Mouse (Mus musculus) megakaryocyte, embryonic 14.5 days (primary cell): Measurements from ENCODE around the gene Gm11027.

ENCODE experiments used
- FLI1 ChIP-seq: IDR thresholded peaks from 2 replicates; pipeline ENCODE4 v1.6.1; 2012; ENCODE audit warnings: low read length, inconsistent platforms, mixed read lengths
- GATA1 ChIP-seq: IDR thresholded peaks from 3 replicates; pipeline ENCODE4 v1.6.1; 2012; ENCODE audit warnings: mixed read lengths, low read length, inconsistent platforms, borderline replicate concordance

DNA sequence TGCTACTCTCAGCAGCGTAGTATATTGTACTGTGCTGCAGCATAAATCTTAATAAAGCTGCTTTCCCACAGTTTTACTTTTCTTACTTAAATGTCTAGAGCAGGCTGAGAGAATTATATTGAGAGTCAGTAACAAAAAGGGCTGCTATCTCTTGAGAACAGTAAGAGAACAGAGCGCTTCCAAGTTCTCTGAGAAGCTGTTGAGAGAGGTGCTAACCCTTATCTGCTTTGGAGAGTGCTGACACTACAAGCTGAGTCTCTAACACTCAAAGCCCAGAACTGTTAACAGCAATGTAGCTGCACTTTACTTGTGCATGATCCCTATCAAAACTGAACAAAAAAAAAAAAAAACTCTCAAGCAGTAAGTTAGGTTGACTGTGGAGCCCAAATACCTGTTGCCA, 9.9 kb upstream of the Gm11027 start:
- TF ChIP-seq GATA1 (no peak), FLI1 (no peak)
